Mouse (Mus musculus): ENCODE measurements around the gene Evc2.

DNA sequence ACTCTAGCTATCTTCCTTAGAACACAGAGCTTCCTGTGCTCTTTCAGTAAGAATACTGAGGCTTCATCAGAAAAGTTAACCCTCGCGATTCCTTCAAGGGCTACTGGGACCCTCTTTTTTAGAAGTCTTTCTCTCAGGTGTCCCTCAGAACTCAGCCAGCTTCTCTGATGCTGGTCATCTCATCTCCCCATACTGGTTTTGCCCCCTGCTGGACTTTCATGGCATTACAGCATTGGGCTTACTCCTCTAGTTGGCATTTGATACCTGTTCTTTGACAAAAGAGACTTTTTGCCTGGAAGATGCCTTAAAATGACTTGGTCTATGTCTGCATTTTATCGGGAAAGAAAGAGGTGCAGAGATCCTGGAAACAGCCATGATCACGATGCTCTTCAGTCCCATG lies 16.1 kb downstream of the Evc2 start:
- TF ChIP-seq CHD2 (IDR thresholded peaks at IDR 0.05; ENCODE audit: low read depth, low read length) (no peak), MAFK (IDR thresholded peaks at IDR 0.05; ENCODE audit: insufficient read depth, low read depth, low read length) (no peak), HCFC1 (IDR thresholded peaks at IDR 0.05; ENCODE audit: borderline replicate concordance, insufficient read depth, low read length) (no peak)

Data from ES-E14 (cell line).